Mouse (Mus musculus): ENCODE measurements around the gene Pdia3. TPM values are rescaled to one million over a fixed set of nuclear protein-coding genes. Genes with fewer than 3 reads are reported as not detected.
"Not testable (repeated sequence)": the region's sequence is repeated elsewhere in the genome, so short reads cannot be mapped to it uniquely, and the experiment has no call there.

Gene Pdia3
- polyA plus RNA-seq, 1 experiment from 2014 or later, result 416 TPM

DNA sequence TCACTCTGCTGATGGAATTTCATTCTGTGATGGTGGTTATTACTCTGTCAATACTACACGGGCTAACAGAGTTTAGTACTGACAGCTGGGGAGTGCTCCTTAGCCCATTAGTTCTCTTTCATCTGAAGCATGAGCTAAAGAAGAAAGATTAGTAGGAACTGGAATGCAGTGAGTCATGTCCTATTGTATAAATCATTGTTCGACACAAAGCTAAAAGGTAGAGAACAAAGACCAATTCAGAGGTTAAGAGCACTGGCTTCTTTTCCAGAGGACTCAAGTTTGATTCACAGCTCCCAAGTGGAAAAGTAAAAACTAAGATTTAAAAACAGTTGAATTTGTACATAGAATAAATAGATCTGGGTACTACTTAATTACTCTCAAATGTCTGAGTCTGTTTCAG is 46.5 kb downstream of the Pdia3 start:
- no peak for ATAC-seq (ENCODE audit: low FRiP score)
- no peak overlapping the region for H3K4me3 ChIP-seq (replicated peaks)
- H3K27ac ChIP-seq, result no peak overlapping the region
- H3K36me3 ChIP-seq (replicated peaks), result peaks cover 26% of the 10 kb centered on the region
- no peak overlapping the region for H3K9ac ChIP-seq
- 62% methylated on average over 2 of the region's 2 CpGs for WGBS
- peaks cover 11% of the 10 kb centered on the region for H3K4me1 ChIP-seq
- H3K4me2 ChIP-seq, result no peak overlapping the region
- H3K9me3 ChIP-seq, result no peaks in the 10 kb centered on the region
- no peaks in the 10 kb centered on the region for H3K27me3 ChIP-seq

DNA sequence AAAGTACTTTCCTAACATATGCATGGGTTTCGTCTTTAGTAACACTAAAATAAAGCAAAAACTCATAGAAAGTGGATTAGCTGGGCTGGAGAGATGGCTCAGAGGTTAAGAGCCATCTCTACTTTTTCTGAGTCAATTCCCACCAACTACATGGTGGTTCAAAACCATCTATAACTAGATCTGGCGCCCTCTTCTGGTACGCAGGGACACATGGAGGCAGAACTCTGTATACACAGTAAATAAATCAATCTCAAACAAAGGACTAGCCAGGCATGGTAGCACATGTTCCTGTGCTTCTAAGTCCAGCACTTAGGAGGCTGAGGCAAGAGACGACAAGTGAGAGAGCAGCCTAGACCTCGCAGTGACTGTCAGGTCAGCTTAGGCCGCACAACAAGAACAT is 55.4 kb downstream of the Pdia3 start:
- not testable (repeated sequence) for H3K4me3 ChIP-seq (replicated peaks); H3K9me3 ChIP-seq; H3K9ac ChIP-seq; H3K36me3 ChIP-seq (replicated peaks); H3K27ac ChIP-seq; H3K4me1 ChIP-seq; H3K27me3 ChIP-seq; H3K4me2 ChIP-seq; ATAC-seq (ENCODE audit: low FRiP score)
- 82% methylated on average over 2 of the region's 6 CpGs for WGBS

DNA sequence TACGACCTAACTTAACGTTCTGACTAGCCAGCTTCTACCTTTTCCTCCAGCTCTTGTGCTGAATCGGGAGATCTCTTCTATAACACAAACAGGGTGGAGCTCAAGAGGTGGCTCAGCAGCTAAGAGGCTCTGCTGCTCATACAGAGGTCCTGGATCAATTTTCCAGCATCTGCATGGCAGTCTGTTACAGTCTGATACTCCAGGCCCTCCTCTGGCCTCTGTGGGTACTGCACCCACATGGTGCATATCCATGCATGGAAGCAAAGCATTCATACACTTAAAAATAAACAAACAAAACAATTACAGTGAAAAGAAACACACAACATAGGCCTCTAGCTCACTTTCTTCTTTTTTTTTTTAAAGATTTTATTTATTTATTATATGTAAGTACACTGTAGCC is 59.2 kb downstream of the Pdia3 start:
- H3K9me3 ChIP-seq; H3K27me3 ChIP-seq; H3K4me1 ChIP-seq; H3K9ac ChIP-seq; H3K27ac ChIP-seq; ATAC-seq (ENCODE audit: low FRiP score); H3K4me3 ChIP-seq (replicated peaks); H3K4me2 ChIP-seq; H3K36me3 ChIP-seq (replicated peaks): not testable (repeated sequence)
- WGBS, result 98% methylated on average over 3 of the region's 3 CpGs

DNA sequence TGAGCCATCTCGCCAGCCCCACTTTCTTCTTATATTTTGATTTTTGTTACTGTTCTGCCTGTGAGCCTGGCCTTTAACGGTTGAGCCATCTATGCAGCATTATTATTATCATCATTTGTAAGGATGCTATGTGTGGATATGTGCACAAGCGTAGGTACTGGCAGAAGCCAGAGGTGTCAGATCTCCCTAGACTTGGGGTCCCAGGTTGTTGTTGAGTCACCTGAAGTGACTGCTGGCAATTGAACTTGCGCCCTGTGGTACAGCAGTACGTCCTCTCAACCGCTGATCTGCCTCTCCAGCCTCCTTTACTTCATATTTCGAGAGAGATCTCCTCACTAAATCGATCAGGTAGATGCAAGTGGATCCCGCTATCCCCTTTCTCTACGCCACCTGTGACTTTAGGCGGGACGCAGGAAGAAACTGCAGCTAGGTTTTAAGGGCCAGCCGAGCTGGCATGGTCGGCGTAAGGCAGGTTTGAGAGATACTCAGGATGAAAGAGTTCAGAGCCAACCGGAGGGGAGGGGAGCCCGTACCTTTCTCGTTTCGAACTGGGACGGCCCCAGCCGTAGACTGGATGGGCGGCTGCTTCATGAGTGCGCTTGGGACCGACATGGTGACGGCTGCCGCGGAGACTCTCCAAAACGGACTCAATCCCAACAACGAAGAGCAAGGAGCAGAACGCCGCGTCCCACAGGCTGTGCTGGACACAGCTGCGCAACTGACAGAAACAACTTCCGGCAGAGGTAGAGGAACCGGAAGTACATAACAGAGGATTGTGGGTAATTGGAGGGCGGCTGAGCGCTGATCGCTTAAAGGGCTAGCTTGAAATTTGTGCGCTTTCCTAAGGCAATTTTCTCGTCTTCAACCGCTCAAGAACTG is 60.0 kb downstream of the Pdia3 start, which contains the start of gene Mfap1b:
Gene Mfap1b (minus strand): TSS at position 767 of the 879 bp plus-strand sequence.
- 6% methylated on average over 41 of the region's 41 CpGs for WGBS
- not testable (repeated sequence) for H3K4me1 ChIP-seq; H3K9me3 ChIP-seq; H3K36me3 ChIP-seq (replicated peaks); H3K27me3 ChIP-seq
- H3K4me2 ChIP-seq, result peak within 1 kb of the TSS; percentile 72
- ATAC-seq (ENCODE audit: low FRiP score), result peak; percentile 95
- H3K9ac ChIP-seq, result peak within 1 kb of the TSS; percentile 62
- peak within 1 kb of the TSS; percentile 62 for H3K4me3 ChIP-seq (replicated peaks)
- 0 out of 2 replicates have a peak within 1 kb of the TSS, but pooled peaks have one; percentile 54 for H3K27ac ChIP-seq

DNA sequence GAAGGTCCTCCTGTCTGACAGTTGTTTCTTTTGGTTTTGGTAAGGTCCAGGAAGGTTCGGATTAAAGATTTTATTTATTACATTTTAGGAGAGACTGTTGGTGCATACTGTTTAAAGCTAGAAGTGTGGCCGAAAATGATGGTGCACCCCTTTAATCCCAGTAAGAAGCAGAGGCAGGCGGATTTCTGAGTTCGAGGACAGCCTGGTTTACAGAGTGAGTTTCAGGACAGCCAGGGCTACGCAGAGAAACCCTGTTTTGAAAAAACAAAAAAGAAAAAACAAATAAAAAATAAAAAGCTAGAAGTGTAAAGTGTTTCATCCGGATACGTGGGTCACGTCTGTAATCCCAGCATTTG is 60.6 kb downstream of the Pdia3 start:
- Histone ChIP-seq H3K4me2 (peak overlapping the region; percentile 72), H3K27me3 (no peaks in the 10 kb centered on the region), H3K4me1 (peaks cover 3% of the 10 kb centered on the region; the same call in 1 of the 2 replicates), H3K9me3 (no peaks in the 10 kb centered on the region), H3K36me3 (replicated peaks) (0 out of 2 replicates have a peak, but pooled peaks cover 5% of the 10 kb centered on the region), H3K9ac (peak overlapping the region; percentile 62), H3K4me3 (replicated peaks) (peak overlapping the region; percentile 62), H3K27ac (0 out of 2 replicates have a peak overlapping the region, but pooled peaks have one; percentile 54)
- 40% methylated on average over 8 of the region's 8 CpGs for WGBS
- ATAC-seq (ENCODE audit: low FRiP score), result no peak; the same call in 1 of the 2 replicates

DNA sequence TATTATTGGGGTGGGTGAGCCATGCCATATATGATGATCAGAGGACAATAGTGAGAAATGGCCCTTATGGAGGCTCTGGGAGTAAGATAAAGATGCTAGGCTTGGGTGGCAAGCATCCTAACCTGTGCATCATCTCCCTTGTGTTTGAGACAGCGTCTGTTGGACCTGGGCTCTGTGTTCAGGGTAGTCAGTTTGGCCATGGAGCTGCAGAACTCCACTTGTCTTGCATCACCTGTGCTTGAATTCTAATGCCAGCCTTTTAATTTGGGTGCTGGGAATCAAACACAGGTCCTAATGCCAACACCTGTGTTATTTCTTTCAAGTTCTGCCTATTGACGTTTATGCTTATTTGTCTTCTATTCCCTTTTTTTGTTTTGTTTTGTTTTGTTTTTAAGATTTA is 61.7 kb downstream of the Pdia3 start:
- H3K27ac ChIP-seq; H3K4me1 ChIP-seq; H3K27me3 ChIP-seq; H3K4me3 ChIP-seq (replicated peaks); H3K9me3 ChIP-seq; H3K36me3 ChIP-seq (replicated peaks); H3K9ac ChIP-seq; H3K4me2 ChIP-seq; ATAC-seq (ENCODE audit: low FRiP score): not testable (repeated sequence)
- 98% methylated on average over 2 of the region's 2 CpGs for WGBS

DNA sequence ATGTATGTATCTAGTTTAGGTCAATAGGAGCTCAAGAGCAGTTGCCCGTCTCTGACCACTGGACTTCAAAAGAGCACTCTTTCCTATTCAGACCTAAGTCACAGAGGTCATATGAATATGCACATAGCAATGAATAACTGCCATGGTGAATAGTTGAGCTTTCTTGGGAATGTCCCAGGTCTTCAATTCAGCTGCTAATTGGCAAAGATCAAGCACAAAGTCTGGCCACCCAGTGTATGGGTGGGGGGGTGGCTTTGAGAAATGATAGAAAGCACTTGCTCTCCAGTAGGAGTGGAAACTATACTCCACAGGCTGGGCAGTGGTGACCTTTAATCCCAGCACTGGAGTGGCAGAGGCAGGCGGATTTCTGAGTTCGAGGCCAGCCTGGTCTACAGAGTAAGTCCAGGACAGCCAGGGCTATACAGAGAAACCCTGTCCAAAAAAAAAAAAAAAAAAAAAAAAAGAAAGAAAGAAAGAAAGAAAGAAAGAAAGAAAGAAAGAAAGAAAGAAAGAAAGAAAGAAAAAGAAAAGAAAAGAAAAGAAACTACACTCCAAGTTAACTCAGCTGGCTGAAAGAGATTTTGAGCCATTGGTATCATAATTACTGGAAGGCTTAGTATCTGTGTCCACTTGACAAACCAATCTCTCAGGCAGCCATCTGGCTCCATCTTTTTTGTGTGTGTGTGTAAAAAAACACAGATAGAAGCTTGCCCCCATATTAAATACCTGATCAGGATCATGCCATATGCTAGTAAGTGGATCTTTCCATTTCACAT is 64.1 kb downstream of the Pdia3 start:
- no peak overlapping the region for H3K4me2 ChIP-seq
- 86% methylated on average over 3 of the region's 3 CpGs for WGBS
- H3K9me3 ChIP-seq, result no peaks in the 10 kb centered on the region

DNA sequence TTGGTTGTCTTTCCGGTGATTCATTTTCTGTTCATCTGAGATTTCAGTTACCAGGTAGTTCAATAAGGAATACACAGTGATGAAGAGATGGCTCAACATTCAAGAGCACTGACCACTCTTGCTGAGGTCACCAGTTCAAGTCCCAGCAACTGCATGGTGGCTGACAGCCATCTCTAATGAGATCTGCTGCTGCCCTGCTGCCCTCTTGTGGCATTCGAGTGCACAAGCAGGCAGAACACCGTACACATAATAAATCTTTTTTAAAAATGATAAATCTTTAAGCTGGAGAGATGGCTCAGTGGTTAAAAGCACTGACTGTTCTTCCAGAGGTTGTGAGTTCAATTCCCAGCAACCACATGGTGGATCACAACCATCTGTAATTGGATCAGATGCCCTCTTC is 66.9 kb downstream of the Pdia3 start:
- ATAC-seq (ENCODE audit: low FRiP score), result no peak
- H3K36me3 ChIP-seq (replicated peaks), result no peaks in the 10 kb centered on the region
- no peak overlapping the region for H3K9ac ChIP-seq
- H3K4me1 ChIP-seq, result peaks cover 7% of the 10 kb centered on the region; the same call in 1 of the 2 replicates
- no peaks in the 10 kb centered on the region for H3K27me3 ChIP-seq
- H3K4me2 ChIP-seq, result no peak overlapping the region
- no peaks in the 10 kb centered on the region for H3K9me3 ChIP-seq
- WGBS, result 66% methylated on average over 3 of the region's 3 CpGs
- no peak overlapping the region for H3K27ac ChIP-seq
- no peak overlapping the region for H3K4me3 ChIP-seq (replicated peaks)

More for the DNA sequence above, 64.1 kb downstream of the Pdia3 start:
- ATAC-seq (ENCODE audit: low FRiP score), result no peak
- H3K9ac ChIP-seq, result no peak overlapping the region
- H3K4me3 ChIP-seq (replicated peaks), result no peak overlapping the region
- no peaks in the 10 kb centered on the region for H3K36me3 ChIP-seq (replicated peaks)
- no peak overlapping the region for H3K27ac ChIP-seq
- no peaks in the 10 kb centered on the region for H3K27me3 ChIP-seq
- H3K4me1 ChIP-seq, result peaks cover 3% of the 10 kb centered on the region; the same call in 1 of the 2 replicates

DNA sequence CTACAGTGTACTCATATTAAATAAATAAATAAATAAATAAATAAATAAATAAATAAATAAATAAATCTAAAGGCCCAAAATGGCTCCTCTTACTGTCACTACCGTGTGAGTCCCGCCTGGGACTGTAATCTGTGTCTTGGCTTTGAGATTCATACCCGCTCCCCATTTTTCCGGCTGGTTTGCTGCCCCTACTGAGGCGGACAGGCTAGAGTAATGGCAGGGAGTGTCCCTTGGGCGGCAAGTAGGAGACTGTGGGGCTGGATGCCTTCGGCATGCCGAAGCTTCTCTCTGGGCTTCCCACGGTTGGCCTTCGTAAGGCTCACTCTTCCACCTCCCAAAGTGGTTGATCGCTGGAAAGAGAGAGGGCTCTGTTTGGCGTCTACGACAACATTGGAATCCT is 67.3 kb downstream of the Pdia3 start:
- H3K9ac ChIP-seq; H3K4me1 ChIP-seq; H3K27me3 ChIP-seq; H3K27ac ChIP-seq; H3K4me3 ChIP-seq (replicated peaks); H3K9me3 ChIP-seq; H3K4me2 ChIP-seq; ATAC-seq (ENCODE audit: low FRiP score); H3K36me3 ChIP-seq (replicated peaks): not testable (repeated sequence)
- WGBS, result 88% methylated on average over 13 of the region's 13 CpGs

DNA sequence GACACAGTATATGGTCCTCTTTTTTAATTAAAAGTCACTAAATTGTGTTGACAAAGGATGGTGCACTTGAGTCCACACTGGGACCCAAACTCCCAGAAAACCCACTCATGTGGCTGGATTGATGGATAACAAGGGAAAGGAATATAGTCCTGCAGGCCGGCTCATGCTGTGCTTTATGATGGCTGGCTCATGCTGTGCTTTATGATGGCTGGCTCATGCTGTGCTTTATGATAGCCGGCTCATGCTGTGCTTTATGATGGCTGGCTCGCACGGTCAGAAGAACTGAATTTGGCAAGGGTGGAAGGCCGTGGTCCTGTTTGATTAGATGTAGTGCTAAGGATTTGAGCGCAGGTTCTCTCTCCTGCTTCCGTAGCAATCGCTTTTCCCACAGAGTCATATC is 70.0 kb downstream of the Pdia3 start:
- H3K27me3 ChIP-seq, result no peaks in the 10 kb centered on the region
- peaks cover 7% of the 10 kb centered on the region; the same call in 1 of the 2 replicates for H3K4me1 ChIP-seq
- H3K27ac ChIP-seq, result peak overlapping the region; percentile 43; the same call in 1 of the 2 replicates
- H3K9me3 ChIP-seq, result no peaks in the 10 kb centered on the region
- H3K4me2 ChIP-seq, result peak overlapping the region; percentile 17; the same call in 1 of the 2 replicates
- WGBS, result 32% methylated on average over 8 of the region's 8 CpGs
- no peak for ATAC-seq (ENCODE audit: low FRiP score)
- H3K9ac ChIP-seq, result no peak overlapping the region
- no peaks in the 10 kb centered on the region for H3K36me3 ChIP-seq (replicated peaks)
- H3K4me3 ChIP-seq (replicated peaks), result no peak overlapping the region

DNA sequence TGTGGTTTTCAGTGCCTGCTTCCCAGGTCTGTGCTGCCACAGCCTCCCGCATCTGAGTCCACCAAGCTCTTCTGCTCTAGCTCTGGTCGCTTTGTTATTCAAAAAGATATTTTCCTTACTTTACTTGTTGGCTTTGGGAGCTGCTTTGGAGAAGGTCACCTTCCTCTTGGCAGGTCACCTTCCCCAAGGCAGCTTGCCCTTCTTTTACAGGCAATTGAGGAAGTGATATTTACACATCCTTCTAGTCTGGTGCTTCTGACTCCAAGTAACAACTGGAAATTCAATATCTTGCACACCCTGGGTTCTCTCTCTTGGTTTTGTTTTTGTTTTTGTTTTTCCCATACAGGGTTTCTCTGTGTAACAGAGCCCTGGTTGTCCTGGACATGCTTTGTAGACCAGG is 70.8 kb downstream of the Pdia3 start:
- H3K9ac ChIP-seq; H3K36me3 ChIP-seq (replicated peaks); H3K4me1 ChIP-seq; ATAC-seq (ENCODE audit: low FRiP score); H3K4me2 ChIP-seq; H3K27me3 ChIP-seq; H3K4me3 ChIP-seq (replicated peaks); H3K9me3 ChIP-seq; H3K27ac ChIP-seq: not testable (repeated sequence)
- 85% methylated on average over 2 of the region's 2 CpGs for WGBS

Measured in forebrain, embryonic 12.5 days (tissue).